Mouse (Mus musculus) erythroblast, embryonic 14.5 days (primary cell): ENCODE measurements around the gene Ppwd1. TPM values are rescaled to one million over a fixed set of nuclear protein-coding genes. Genes with fewer than 3 reads are reported as not detected.
"Not testable (repeated sequence)": the region's sequence is repeated elsewhere in the genome, so short reads cannot be mapped to it uniquely, and the experiment has no call there.

Experiments used
- H3K27me3 ChIP-seq: 2 replicates; pipeline ENCODE4 v1.6.1; 2012; ENCODE audit warnings: inconsistent platforms; ENCODE audit not compliant: control insufficient read depth
- H3K36me3 ChIP-seq: 2 replicates; pipeline ENCODE4 v1.6.1; 2012; ENCODE audit warnings: mild to moderate bottlenecking, inconsistent platforms; ENCODE audit not compliant: control insufficient read depth
- H3K4me1 ChIP-seq: 2 replicates; pipeline ENCODE4 v1.6.1; 2012; ENCODE audit warnings: inconsistent platforms; ENCODE audit not compliant: control insufficient read depth
- H3K4me3 ChIP-seq: replicated peaks from 2 replicates; pipeline ENCODE3; 2012; ENCODE audit warnings: moderate library complexity, mild to moderate bottlenecking, inconsistent platforms
- H3K9me3 ChIP-seq: 2 replicates; pipeline ENCODE4 v1.6.1; 2012; ENCODE audit warnings: low read length, inconsistent platforms, mixed read lengths; ENCODE audit not compliant: control insufficient read depth
- GATA1 ChIP-seq: IDR thresholded peaks from 2 replicates; pipeline ENCODE4 v1.6.1; 2012; ENCODE audit warnings: low read length, inconsistent platforms, mixed read lengths
- TAL1 ChIP-seq: IDR thresholded peaks from 3 replicates; pipeline ENCODE4 v1.6.1; 2012; ENCODE audit warnings: low read length, inconsistent platforms, mixed read lengths
- polyA plus RNA-seq: library from polyadenylated mRNA; stranded (reverse); fragments of >175 nt; gene quantifications from 2 replicates; pipeline ENCODE4 v1.2.3, GENCODE M21; 2012

The Ppwd1 gene
- polyA plus RNA-seq: 0.61 and 0.92 TPM in 2 replicates

GRCm38 (mm10) chr13:104228384-104229066 lies at the start of gene Ppwd1, which contains the start of gene Cenpk:
Ppwd1 (minus strand) TSS chr13:104228843.
Cenpk (plus strand) TSS chr13:104228611.
- TF ChIP-seq TAL1: no peak
- no peak for TF ChIP-seq GATA1
- peak within 1 kb of the TSS; percentile 96 for H3K4me3 ChIP-seq
- no peaks in the 10 kb centered on the region for H3K9me3 ChIP-seq
- no peaks in the 10 kb centered on the region for H3K27me3 ChIP-seq
- peaks cover 55% of the 10 kb centered on the region for H3K36me3 ChIP-seq
- H3K4me1 ChIP-seq: peaks cover 29% of the 10 kb centered on the region

- no peaks in the 10 kb centered on the region for H3K4me1 ChIP-seq
- no peak overlapping the region for H3K4me3 ChIP-seq
- TF ChIP-seq TAL1 (no peak), GATA1 (no peak)
- H3K27me3 ChIP-seq: no peaks in the 10 kb centered on the region
- H3K36me3 ChIP-seq: no peaks in the 10 kb centered on the region
- no peaks in the 10 kb centered on the region for H3K9me3 ChIP-seq
Observed at GRCm38 (mm10) chr13:104258997-104259396, 30.4 kb upstream of the Ppwd1 start.

DNA sequence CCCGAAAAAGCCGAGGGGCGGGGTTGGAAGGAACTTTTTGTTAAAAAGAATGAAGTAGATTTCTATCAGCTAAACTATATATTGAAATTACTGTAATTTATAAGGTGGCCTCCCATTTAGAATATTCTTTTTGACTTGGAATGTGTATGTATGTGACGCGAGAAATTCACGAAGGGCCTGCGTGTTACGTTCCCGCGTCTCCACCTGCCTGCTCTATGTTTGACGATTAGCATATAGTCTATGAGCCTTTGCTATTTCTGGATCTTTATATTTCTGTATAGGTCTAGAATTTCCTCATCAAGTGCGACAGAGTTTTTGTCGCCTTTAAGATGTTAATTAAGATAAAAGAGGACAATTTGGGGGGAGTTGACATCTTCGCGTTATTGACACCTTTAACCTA lies 538 bp upstream of the Ppwd1 start:
- Histone ChIP-seq H3K36me3 (peaks cover 58% of the 10 kb centered on the region), H3K4me3 (peak overlapping the region; percentile 96), H3K9me3 (no peaks in the 10 kb centered on the region), H3K4me1 (peaks cover 29% of the 10 kb centered on the region), H3K27me3 (no peaks in the 10 kb centered on the region)
- TF ChIP-seq TAL1 (no peak), GATA1 (no peak)

DNA sequence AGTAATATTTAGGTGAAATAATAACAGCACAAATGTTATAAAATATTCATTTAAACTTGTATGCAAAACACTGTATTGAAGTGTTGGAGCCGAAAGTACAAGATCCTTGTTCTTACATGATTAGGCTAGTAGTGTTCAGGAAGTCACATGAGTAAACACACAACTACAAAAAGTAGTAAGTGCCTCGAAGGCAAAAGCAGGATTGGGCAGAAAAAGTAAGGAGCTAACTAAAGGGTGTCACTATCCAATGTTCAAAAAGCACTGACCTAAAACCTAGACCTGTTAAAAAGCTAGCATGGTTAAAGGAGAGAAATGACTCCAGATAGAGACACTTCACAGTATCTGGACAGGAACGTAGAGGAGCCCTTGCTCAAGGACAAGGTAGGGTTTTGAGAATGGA lies 1.2 kb downstream of the Ppwd1 start:
- Histone ChIP-seq H3K27me3 (no peaks in the 10 kb centered on the region), H3K4me1 (peaks cover 29% of the 10 kb centered on the region), H3K4me3 (peak overlapping the region; percentile 96), H3K9me3 (no peaks in the 10 kb centered on the region), H3K36me3 (peaks cover 56% of the 10 kb centered on the region)
- TF ChIP-seq GATA1 (no peak), TAL1 (no peak)

DNA sequence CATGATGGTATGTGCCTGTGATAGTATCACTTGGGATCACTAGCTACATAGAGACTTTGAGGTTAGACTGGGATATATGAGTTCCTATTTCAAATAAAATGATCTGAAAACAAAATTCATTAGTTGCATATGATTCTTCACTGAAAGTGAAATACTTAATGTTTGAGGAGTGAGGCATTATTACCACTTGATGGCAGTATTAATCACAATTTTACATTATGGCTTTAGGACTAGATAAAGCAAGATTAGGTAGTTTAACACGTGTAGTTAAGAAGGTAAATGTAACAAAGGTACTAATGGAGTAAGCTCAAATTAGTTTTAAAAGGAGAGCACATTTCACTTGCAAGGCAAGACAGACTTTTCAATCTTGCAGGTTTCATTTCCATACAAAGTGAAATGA lies 24.3 kb downstream of the Ppwd1 start:
- Histone ChIP-seq H3K4me3 (no peak overlapping the region), H3K36me3 (peaks cover 86% of the 10 kb centered on the region), H3K4me1 (no peaks in the 10 kb centered on the region), H3K9me3 (no peaks in the 10 kb centered on the region), H3K27me3 (no peaks in the 10 kb centered on the region)
- no peak for TF ChIP-seq TAL1
- no peak for TF ChIP-seq GATA1

- not testable (repeated sequence) for H3K4me3 ChIP-seq, H3K27me3 ChIP-seq, H3K9me3 ChIP-seq, H3K4me1 ChIP-seq
- peaks cover 75% of the 10 kb centered on the region for H3K36me3 ChIP-seq
Observed at GRCm38 (mm10) chr13:104195891-104196290, 32.8 kb downstream of the Ppwd1 start.

DNA sequence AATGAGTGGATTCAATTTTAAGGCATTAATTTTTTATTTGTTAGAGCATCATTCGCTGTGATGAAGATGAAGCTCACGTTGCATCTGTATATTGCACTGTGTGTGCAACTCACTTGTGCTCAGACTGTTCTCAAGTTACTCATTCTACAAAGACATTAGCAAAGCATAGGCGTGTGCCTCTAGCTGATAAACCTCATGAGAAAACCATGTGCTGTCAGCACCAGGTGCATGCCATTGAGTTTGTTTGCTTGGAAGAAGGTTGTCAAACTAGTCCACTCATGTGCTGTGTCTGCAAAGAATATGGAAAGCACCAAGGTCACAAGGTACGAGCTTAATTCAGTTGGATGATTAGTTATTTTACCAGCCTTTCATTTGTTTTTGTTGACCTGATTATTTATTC lies 41.3 kb downstream of the Ppwd1 start:
- Histone ChIP-seq H3K4me1 (no peaks in the 10 kb centered on the region), H3K4me3 (no peak overlapping the region), H3K36me3 (peaks cover 88% of the 10 kb centered on the region), H3K9me3 (no peaks in the 10 kb centered on the region), H3K27me3 (no peaks in the 10 kb centered on the region)
- TF ChIP-seq TAL1: no peak

DNA sequence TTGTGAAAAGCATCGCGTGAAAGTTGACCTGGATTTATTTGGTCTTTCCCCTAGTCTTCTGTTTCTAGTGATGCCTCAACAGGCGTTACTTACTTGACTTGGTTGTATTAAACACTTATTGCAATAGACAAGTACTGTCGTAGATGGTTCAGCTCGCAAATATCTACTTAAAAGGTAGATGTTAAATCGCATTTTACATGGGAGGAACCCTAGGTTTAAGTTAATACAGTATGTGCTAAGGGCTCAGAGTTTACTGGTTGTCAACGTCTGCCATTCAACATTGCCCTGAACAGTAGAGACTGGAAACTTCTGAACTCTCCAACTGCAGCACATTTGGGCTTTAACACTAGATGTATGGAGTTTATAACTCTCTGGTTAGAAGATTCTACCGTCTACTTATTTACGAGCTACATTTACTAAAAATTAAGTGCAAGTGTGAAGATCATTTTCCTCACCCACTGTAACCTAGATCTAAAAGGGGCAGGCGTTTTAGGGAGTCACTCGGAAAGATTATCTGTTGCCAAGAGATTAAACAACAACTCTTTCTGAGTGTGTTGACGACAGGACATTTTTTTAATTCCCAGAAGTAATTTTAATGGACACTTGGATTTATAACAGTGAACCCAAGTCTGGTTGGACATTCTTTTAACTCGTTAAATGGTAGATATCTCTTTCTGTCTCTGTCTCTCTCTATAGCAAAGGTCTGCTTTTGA lies 49.3 kb downstream of the Ppwd1 start:
- Histone ChIP-seq H3K9me3 (no peaks in the 10 kb centered on the region), H3K4me1 (peaks cover 32% of the 10 kb centered on the region), H3K27me3 (no peaks in the 10 kb centered on the region), H3K36me3 (peaks cover 51% of the 10 kb centered on the region), H3K4me3 (peak overlapping the region; percentile 74)
- peak; percentile 76 for TF ChIP-seq GATA1
- TF ChIP-seq TAL1: peak; percentile 59; the same call in 2 of the 3 replicates

DNA sequence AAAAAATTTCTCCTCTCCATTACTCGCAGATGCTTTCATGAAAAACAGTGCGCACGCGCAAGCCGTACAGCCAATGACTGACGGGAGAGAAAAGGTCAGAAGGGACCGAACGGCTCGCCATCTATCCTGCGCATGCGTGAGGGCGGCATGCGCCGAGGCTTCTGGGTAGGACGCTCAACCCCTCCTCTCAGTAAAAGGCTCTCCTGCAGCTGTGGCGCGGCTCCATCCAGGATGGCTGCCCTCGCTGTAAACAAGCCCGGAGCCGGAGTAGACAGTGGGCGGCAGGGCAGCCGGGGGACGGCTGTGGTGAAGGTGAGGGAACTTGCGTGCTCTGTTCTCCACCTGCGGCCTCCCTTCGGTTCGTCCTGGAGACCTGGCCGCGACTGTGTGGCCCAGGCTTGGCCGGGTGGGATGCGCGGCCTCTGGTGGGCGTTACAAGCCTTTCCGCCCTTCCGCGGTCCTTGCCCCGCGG lies 50.0 kb downstream of the Ppwd1 start, which contains the start of gene Trim23:
Trim23 (plus strand) TSS at position 148 of the 472 bp plus-strand sequence.
- Histone ChIP-seq H3K36me3 (peaks cover 48% of the 10 kb centered on the region), H3K4me3 (peak within 1 kb of the TSS; percentile 74), H3K9me3 (no peaks in the 10 kb centered on the region), H3K27me3 (no peaks in the 10 kb centered on the region), H3K4me1 (peaks cover 32% of the 10 kb centered on the region)
- TF ChIP-seq GATA1: no peak
- no peak for TF ChIP-seq TAL1
